Mouse (Mus musculus) ES-E14 (cell line): ENCODE measurements around the gene Hs2st1.

Experiments used
- HCFC1 ChIP-seq: IDR thresholded peaks from 2 replicates; pipeline ENCODE4 v1.6.1; 2012; ENCODE audit warnings: low read length, inconsistent platforms, borderline replicate concordance; ENCODE audit not compliant: insufficient read depth
- ZC3H11A ChIP-seq: IDR thresholded peaks from 2 replicates; pipeline ENCODE4 v1.6.1; 2012; ENCODE audit warnings: low read depth, mild to moderate bottlenecking, inconsistent platforms, low read length, borderline replicate concordance
- ZNF384 ChIP-seq: IDR thresholded peaks from 2 replicates; pipeline ENCODE4 v1.6.1; 2012; ENCODE audit warnings: low read depth, low read length, inconsistent platforms

GRCm38 (mm10) chr3:144462679-144463078, 107.3 kb downstream of the Hs2st1 start:
- TF ChIP-seq ZNF384 (no peak), HCFC1 (no peak), ZC3H11A (no peak)
